Mouse (Mus musculus): Measurements from ENCODE around the gene Trmt61a.
A peak's percentile ranks its signal among the peaks of the same experiment; 100 is the strongest.

Trmt61a gene

GRCm38 (mm10) chr12:111672581-111672980, 5.3 kb upstream of the Trmt61a start:
- peak; percentile 34 for DNase-seq

GRCm38 (mm10) chr12:111674850-111675486, 2.9 kb upstream of the Trmt61a start:
- no peak for DNase-seq

GRCm38 (mm10) chr12:111675797-111676580, 1.9 kb upstream of the Trmt61a start:
- no peak for DNase-seq

- DNase-seq, result no peak
These were observed 484 bp upstream of the Trmt61a start for GRCm38 (mm10) chr12:111677421-111677820.

GRCm38 (mm10) chr12:111678670-111678933, 697 bp downstream of the Trmt61a start:
- no peak for DNase-seq

GRCm38 (mm10) chr12:111678997-111679396, 1.1 kb downstream of the Trmt61a start:
- DNase-seq, result no peak

GRCm38 (mm10) chr12:111680661-111681060, 2.8 kb downstream of the Trmt61a start:
- DNase-seq, result no peak

GRCm38 (mm10) chr12:111681305-111681704, 3.4 kb downstream of the Trmt61a start:
- DNase-seq, result no peak

GRCm38 (mm10) chr12:111682003-111682402, 4.1 kb downstream of the Trmt61a start:
- no peak for DNase-seq

- no peak for DNase-seq
These were observed 4.9 kb downstream of the Trmt61a start for GRCm38 (mm10) chr12:111682806-111683205.

GRCm38 (mm10) chr12:111686390-111686789, 8.5 kb downstream of the Trmt61a start:
- no peak for DNase-seq

- DNase-seq, result peak; percentile 93
These were observed 9.6 kb downstream of the Trmt61a start for GRCm38 (mm10) chr12:111687350-111688068.

GRCm38 (mm10) chr12:111688069-111688428, 10.1 kb downstream of the Trmt61a start:
- no peak for DNase-seq

- DNase-seq, result peak; percentile 85
These were observed 11.5 kb downstream of the Trmt61a start for GRCm38 (mm10) chr12:111689426-111689825.

GRCm38 (mm10) chr12:111691346-111691872, 13.5 kb downstream of the Trmt61a start:
- DNase-seq, result peak; percentile 59

- no peak for DNase-seq
These were observed 15.0 kb downstream of the Trmt61a start for GRCm38 (mm10) chr12:111692899-111693298.

- peak; percentile 51 for DNase-seq
These were observed 15.7 kb downstream of the Trmt61a start for GRCm38 (mm10) chr12:111693341-111694270.

GRCm38 (mm10) chr12:111694271-111694781, 16.4 kb downstream of the Trmt61a start:
- peak; percentile 58 for DNase-seq

- DNase-seq, result peak; percentile 28
These were observed 17.2 kb downstream of the Trmt61a start for GRCm38 (mm10) chr12:111694880-111695804.

GRCm38 (mm10) chr12:111696239-111696638, 18.3 kb downstream of the Trmt61a start:
- DNase-seq, result peak; percentile 81

GRCm38 (mm10) chr12:111697708-111698107, 19.8 kb downstream of the Trmt61a start:
- no peak for DNase-seq

Measured in kidney, postnatal 14 days (tissue).